Mouse (Mus musculus): ENCODE data around the gene Tbc1d32.
"Not testable (repeated sequence)": the region's sequence is repeated elsewhere in the genome, so short reads cannot be mapped to it uniquely, and the experiment has no call there.

Tbc1d32 gene

GRCm38 (mm10) chr10:56228568-56229209 lies at the start of gene Tbc1d32:
Tbc1d32 (minus strand) TSS chr10:56228689.
- peak; percentile 95 for DNase-seq (ENCODE audit: low spot score)

- peak; percentile 23 for DNase-seq (ENCODE audit: low spot score)
These were observed 666 bp downstream of the Tbc1d32 start for GRCm38 (mm10) chr10:56227771-56228275.

- no peak for DNase-seq (ENCODE audit: low spot score)
These were observed 12.7 kb downstream of the Tbc1d32 start for GRCm38 (mm10) chr10:56215797-56216196.

DNA sequence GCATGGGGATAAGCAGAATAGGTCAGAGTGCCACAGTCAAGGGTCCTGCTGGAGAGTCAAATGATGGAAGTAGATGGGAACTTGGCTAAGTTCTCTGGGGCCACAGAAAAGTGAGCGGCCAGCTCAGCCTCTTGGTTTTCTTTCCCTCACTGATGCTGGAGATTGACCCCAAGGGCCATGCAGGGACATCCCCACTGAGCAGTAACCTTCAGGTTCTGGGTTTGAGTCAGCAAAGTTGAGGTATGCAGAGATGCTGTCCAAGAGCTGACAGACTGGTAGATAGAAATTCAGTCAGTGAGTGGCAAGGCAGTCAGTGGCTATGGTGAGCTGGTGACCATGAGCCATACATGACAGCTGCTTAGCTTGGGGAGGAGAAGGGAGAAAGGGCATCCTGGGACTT lies 18.1 kb downstream of the Tbc1d32 start:
- DNase-seq (ENCODE audit: low spot score): no peak

- no peak for DNase-seq (ENCODE audit: low spot score)
These were observed 21.6 kb downstream of the Tbc1d32 start for GRCm38 (mm10) chr10:56206802-56207404.

- DNase-seq (ENCODE audit: low spot score): no peak
These were observed 24.1 kb downstream of the Tbc1d32 start for GRCm38 (mm10) chr10:56204348-56204747.

DNA sequence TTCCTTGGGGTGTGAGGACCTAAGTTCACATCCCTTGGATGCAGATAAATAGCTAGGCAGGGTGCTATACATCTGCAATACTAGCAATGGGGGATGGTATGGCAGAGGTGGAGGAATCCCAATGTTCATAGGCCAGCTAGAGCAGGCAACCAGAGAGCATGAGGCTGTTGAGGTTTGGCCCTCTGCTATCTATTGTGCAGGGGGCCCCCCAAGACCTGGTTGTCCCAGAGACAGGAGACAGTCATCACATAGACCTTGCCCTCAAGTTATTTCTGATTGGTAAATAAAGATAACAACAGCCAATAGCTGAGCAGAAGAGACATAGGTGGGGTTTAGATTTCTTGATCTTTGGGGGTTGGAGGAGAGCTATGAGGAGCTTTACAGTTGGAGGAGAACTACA lies 28.6 kb downstream of the Tbc1d32 start:
- no peak for DNase-seq (ENCODE audit: low spot score)

- no peak for DNase-seq (ENCODE audit: low spot score)
These were observed 29.8 kb downstream of the Tbc1d32 start for GRCm38 (mm10) chr10:56198691-56199090.

GRCm38 (mm10) chr10:56194310-56194709 lies 34.2 kb downstream of the Tbc1d32 start:
- no peak for DNase-seq (ENCODE audit: low spot score)

- DNase-seq (ENCODE audit: low spot score): no peak
These were observed 46.8 kb downstream of the Tbc1d32 start for GRCm38 (mm10) chr10:56181727-56182126.

DNA sequence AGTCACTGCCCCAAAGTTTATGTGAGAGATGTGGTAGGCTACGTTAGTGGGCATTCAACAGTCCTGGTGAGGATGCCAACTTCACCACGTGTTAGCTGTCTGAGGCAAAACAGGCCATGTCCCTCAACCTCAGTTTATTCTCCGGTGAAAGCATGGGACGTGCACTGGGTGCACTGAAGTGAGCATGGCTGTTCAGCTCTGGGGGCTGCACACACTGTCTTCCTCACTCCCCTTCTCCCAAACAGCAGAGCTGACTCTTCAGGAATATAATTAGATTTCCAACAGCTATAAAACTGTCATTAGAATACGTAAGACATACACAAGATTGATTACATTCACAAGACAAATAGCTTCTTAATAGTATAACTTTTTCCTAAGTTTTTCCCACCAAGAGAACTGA lies 55.3 kb downstream of the Tbc1d32 start:
- DNase-seq (ENCODE audit: low spot score): no peak

GRCm38 (mm10) chr10:56167721-56168120 lies 60.8 kb downstream of the Tbc1d32 start:
- not testable (repeated sequence) for DNase-seq (ENCODE audit: low spot score)

DNA sequence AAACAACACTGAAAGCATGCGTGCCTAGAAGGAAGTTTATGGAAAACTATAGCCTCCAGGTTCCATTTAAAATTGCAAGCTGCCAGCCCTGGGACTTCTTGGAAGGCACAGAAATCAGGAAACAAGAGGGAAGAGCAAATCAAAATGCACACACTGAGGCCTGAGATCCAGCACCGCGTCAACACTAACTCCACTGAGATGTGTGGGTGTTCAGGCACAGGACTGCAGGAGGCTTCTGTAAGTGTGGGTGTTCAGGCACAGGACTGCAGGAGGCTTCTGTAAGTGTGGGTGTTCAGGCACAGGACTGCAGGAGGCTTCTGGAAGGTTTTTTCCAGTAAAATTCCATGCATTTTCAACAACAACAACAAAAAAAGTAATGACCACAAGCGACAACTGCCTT lies 62.7 kb downstream of the Tbc1d32 start:
- DNase-seq (ENCODE audit: low spot score): no peak

GRCm38 (mm10) chr10:56164411-56164810 lies 64.1 kb downstream of the Tbc1d32 start:
- no peak for DNase-seq (ENCODE audit: low spot score)

GRCm38 (mm10) chr10:56158748-56159147 lies 69.7 kb downstream of the Tbc1d32 start:
- DNase-seq (ENCODE audit: low spot score): peak; percentile 9

DNA sequence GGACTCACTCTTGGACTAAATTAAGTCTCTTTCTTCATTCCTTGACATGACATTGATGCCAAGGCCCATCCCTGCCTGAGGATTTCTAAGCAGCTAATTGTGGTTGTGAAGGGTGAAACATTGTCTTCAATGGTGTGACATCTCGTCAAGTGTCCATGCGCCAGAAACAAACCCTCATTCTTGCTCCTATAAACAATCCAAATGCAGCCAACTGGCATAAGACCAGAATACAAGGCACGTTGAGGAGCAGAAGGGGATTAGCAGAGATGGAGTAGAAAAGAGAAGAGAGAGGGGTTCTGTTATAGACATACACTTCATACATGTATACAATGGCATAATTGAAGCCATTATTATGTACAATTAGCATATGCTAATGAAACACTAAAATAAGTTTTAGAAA lies 70.3 kb downstream of the Tbc1d32 start:
- no peak for DNase-seq (ENCODE audit: low spot score)

DNA sequence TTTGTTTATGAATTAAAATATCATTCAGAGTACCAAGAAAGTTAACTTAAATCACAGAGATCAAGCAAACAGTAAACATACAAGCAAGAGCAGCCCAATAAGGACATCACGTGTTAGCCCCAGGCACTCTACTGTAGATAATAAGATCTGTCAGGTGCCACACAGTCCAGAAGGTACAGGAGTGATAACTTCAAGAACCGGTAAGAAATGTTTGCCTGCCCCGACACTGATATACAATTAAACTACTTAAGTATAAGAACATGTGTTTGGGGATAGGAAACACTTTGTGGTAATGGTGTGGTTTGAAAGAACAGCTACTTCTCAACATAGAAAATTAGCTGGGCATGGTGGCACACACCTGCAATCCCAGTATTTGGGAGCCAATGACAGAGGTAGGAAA lies 71.5 kb downstream of the Tbc1d32 start:
- DNase-seq (ENCODE audit: low spot score): no peak

- DNase-seq (ENCODE audit: low spot score): no peak
These were observed 79.6 kb downstream of the Tbc1d32 start for GRCm38 (mm10) chr10:56148920-56149319.

GRCm38 (mm10) chr10:56137191-56137590 lies 91.3 kb downstream of the Tbc1d32 start:
- DNase-seq (ENCODE audit: low spot score): no peak

- no peak for DNase-seq (ENCODE audit: low spot score)
These were observed 98.8 kb downstream of the Tbc1d32 start for GRCm38 (mm10) chr10:56129642-56130041.

- DNase-seq (ENCODE audit: low spot score): no peak
These were observed 101.5 kb downstream of the Tbc1d32 start for GRCm38 (mm10) chr10:56126972-56127371.

DNA sequence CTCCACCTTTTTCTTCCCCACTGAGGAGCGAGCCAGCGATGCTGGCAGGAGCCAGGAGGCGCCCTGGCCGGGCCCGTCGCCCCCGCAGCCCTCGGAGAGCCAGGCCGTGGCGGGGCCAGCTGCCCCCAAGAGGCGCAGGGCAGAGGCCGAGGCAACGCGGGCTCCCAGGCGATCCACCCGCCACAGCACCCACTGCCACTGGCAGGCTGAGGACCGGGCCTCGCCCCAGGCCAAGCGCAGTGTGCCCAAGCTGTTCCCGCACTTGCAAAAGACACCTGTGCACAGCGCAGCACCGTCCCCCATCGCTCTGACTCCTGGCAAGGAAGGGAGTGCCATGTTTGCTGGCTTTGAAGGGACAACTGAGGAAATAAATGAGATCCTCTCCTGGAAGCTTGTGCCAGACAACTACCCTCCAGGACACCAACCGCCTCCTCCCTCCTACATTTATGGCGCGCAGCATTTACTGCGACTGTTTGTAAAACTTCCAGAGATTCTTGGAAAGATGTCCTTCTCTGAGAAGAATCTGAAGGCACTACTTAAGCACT lies 112.8 kb downstream of the Tbc1d32 start:
- DNase-seq (ENCODE audit: low spot score): peak; percentile 51

- DNase-seq (ENCODE audit: low spot score): peak; percentile 87
These were observed 113.4 kb downstream of the Tbc1d32 start for GRCm38 (mm10) chr10:56114951-56115635.

All from embryo, embryonic 10.5 days (tissue).